Mouse (Mus musculus) small intestine, adult 2 months (tissue): Measurements from ENCODE around the gene Tjp2. TPM values are rescaled to one million over a fixed set of nuclear protein-coding genes. Genes with fewer than 3 reads are reported as not detected.
"Not testable (repeated sequence)": the region's sequence is repeated elsewhere in the genome, so short reads cannot be mapped to it uniquely, and the experiment has no call there.

ENCODE experiments used
- H3K27ac ChIP-seq: fragments of 200-500 bp; 2 replicates; pipeline ENCODE4 v1.5.1; 2012; ENCODE audit warnings: low read depth, low read length, control low read depth, inconsistent platforms; ENCODE audit not compliant: insufficient read depth
- H3K27me3 ChIP-seq: fragments of 200-500 bp; 2 replicates; pipeline ENCODE4 v1.6.1; 2012; ENCODE audit warnings: mild to moderate bottlenecking, moderate library complexity, low read length, inconsistent platforms; ENCODE audit not compliant: control insufficient read depth, insufficient read depth
- H3K36me3 ChIP-seq: fragments of 200-500 bp; 2 replicates; pipeline ENCODE4 v1.6.1; 2012; ENCODE audit warnings: mild to moderate bottlenecking, low read length, control low read depth, inconsistent platforms; ENCODE audit not compliant: control insufficient read depth, insufficient read depth
- H3K4me1 ChIP-seq: fragments of 200-500 bp; 2 replicates; pipeline ENCODE4 v1.6.1; 2012; ENCODE audit warnings: low read length, inconsistent platforms, mixed read lengths; ENCODE audit not compliant: control insufficient read depth, insufficient read depth, insufficient read length
- H3K4me3 ChIP-seq: fragments of 200-500 bp; 2 replicates; pipeline ENCODE4 v1.5.1; 2012; ENCODE audit warnings: low read depth, mild to moderate bottlenecking, control low read depth, inconsistent platforms, low read length, moderate library complexity
- CTCF ChIP-seq: fragments of 200-500 bp; IDR thresholded peaks from 2 replicates; pipeline ENCODE4 v1.5.1; 2012; ENCODE audit warnings: low read depth, mild to moderate bottlenecking, control low read depth, inconsistent platforms, low read length, moderate library complexity, mixed read lengths; ENCODE audit not compliant: insufficient replicate concordance, insufficient read length; ENCODE audit errors: extremely low read depth
- POLR2A ChIP-seq: fragments of 200-500 bp; IDR thresholded peaks from 2 replicates; pipeline ENCODE4 v1.6.1; 2012; ENCODE audit warnings: low read depth, mild to moderate bottlenecking, control low read depth, inconsistent platforms, low read length, moderate library complexity
- WGBS: fragments of 180-500 bp; shearing (Covaris S2); methylation state at CpG from one replicate; pipeline ENCODE4 v1.1.7; 2018; 5-methylcytosine and 5-hydroxymethylcytosine counted together
- polyA plus RNA-seq: library from polyadenylated mRNA; depleted of rRNA; stranded (reverse); fragments of >200 nt; gene quantifications from 2 replicates; pipeline ENCODE4 v1.2.3, GENCODE M21; 2012

Tjp2 gene
- polyA plus RNA-seq, 1 experiment, result 74.0 TPM

GRCm38 (mm10) chr19:24200566-24200965 lies 24.3 kb downstream of the Tjp2 start:
- no peaks in the 10 kb centered on the region; the same call in 1 of the 2 replicates for H3K36me3 ChIP-seq
- H3K4me3 ChIP-seq, result no peak overlapping the region
- WGBS, result 87% methylated on average over 12 of the region's 12 CpGs
- TF ChIP-seq CTCF, result no peak
- TF ChIP-seq POLR2A, result no peak
- H3K27ac ChIP-seq, result no peak overlapping the region
- no peaks in the 10 kb centered on the region for H3K27me3 ChIP-seq
- H3K4me1 ChIP-seq, result no peaks in the 10 kb centered on the region

GRCm38 (mm10) chr19:24198676-24199303 lies 26.0 kb downstream of the Tjp2 start:
- H3K27ac ChIP-seq, result no peak overlapping the region
- no peaks in the 10 kb centered on the region for H3K27me3 ChIP-seq
- TF ChIP-seq CTCF (no peak), POLR2A (no peak)
- no peaks in the 10 kb centered on the region; the same call in 1 of the 2 replicates for H3K36me3 ChIP-seq
- 81% methylated on average over 11 of the region's 11 CpGs for WGBS
- no peak overlapping the region for H3K4me3 ChIP-seq
- no peaks in the 10 kb centered on the region for H3K4me1 ChIP-seq

GRCm38 (mm10) chr19:24197338-24197737 lies 27.5 kb downstream of the Tjp2 start:
- H3K4me3 ChIP-seq, result no peak overlapping the region
- H3K4me1 ChIP-seq, result no peaks in the 10 kb centered on the region
- H3K27ac ChIP-seq, result no peak overlapping the region
- H3K27me3 ChIP-seq, result no peaks in the 10 kb centered on the region
- H3K36me3 ChIP-seq, result 0 out of 2 replicates have a peak, but pooled peaks cover 6% of the 10 kb centered on the region
- no peak for TF ChIP-seq CTCF
- no peak for TF ChIP-seq POLR2A
- 44% methylated on average over 3 of the region's 3 CpGs for WGBS

GRCm38 (mm10) chr19:24195224-24195623 lies 29.6 kb downstream of the Tjp2 start:
- WGBS, result 81% methylated on average over 7 of the region's 7 CpGs
- Histone ChIP-seq H3K4me3 (no peak overlapping the region), H3K36me3 (peaks cover 13% of the 10 kb centered on the region; the same call in 1 of the 2 replicates), H3K27me3 (no peaks in the 10 kb centered on the region), H3K4me1 (no peaks in the 10 kb centered on the region), H3K27ac (no peak overlapping the region)
- TF ChIP-seq POLR2A (no peak), CTCF (no peak)

- no peak overlapping the region for H3K27ac ChIP-seq
- 98% methylated on average over 4 of the region's 4 CpGs for WGBS
- H3K27me3 ChIP-seq, result no peaks in the 10 kb centered on the region
- no peak overlapping the region for H3K4me3 ChIP-seq
- no peak for TF ChIP-seq POLR2A
- TF ChIP-seq CTCF, result peak; percentile 52; the same call in 1 of the 2 replicates
- H3K36me3 ChIP-seq, result peaks cover 13% of the 10 kb centered on the region; the same call in 1 of the 2 replicates
- no peaks in the 10 kb centered on the region for H3K4me1 ChIP-seq
Observed at GRCm38 (mm10) chr19:24194216-24194615, 30.6 kb downstream of the Tjp2 start.

- Histone ChIP-seq H3K27me3 (no peaks in the 10 kb centered on the region), H3K27ac (no peak overlapping the region), H3K4me3 (no peak overlapping the region), H3K4me1 (no peaks in the 10 kb centered on the region), H3K36me3 (peaks cover 13% of the 10 kb centered on the region; the same call in 1 of the 2 replicates)
- 90% methylated on average over 5 of the region's 5 CpGs for WGBS
- TF ChIP-seq POLR2A (no peak), CTCF (no peak)
Observed at GRCm38 (mm10) chr19:24192946-24193345, 31.9 kb downstream of the Tjp2 start.

GRCm38 (mm10) chr19:24187791-24188190 lies 37.0 kb downstream of the Tjp2 start:
- TF ChIP-seq POLR2A (no peak), CTCF (no peak)
- Histone ChIP-seq H3K36me3 (peaks cover 15% of the 10 kb centered on the region; the same call in 1 of the 2 replicates), H3K4me3 (no peak overlapping the region), H3K27ac (no peak overlapping the region), H3K27me3 (no peaks in the 10 kb centered on the region), H3K4me1 (no peaks in the 10 kb centered on the region)
- 89% methylated on average over 2 of the region's 2 CpGs for WGBS

- 94% methylated on average over 1 of the region's 1 CpGs for WGBS
- not testable (repeated sequence) for H3K27me3 ChIP-seq, H3K27ac ChIP-seq, H3K4me3 ChIP-seq, H3K4me1 ChIP-seq
- H3K36me3 ChIP-seq, result peaks cover 13% of the 10 kb centered on the region; the same call in 1 of the 2 replicates
Observed at GRCm38 (mm10) chr19:24187358-24187757, 37.5 kb downstream of the Tjp2 start.
